Mouse (Mus musculus): ENCODE results near the gene Tnpo2. TPM values are rescaled to one million over a fixed set of nuclear protein-coding genes. Genes with fewer than 3 reads are reported as not detected.
"Not testable (repeated sequence)": the region's sequence is repeated elsewhere in the genome, so short reads cannot be mapped to it uniquely, and the experiment has no call there.

Tnpo2 gene
- polyA plus RNA-seq, 1 experiment from 2014 or later = 16.3 TPM

GRCm38 (mm10) chr8:85080532-85081215 lies 44.0 kb downstream of the Tnpo2 start, which contains the start of gene Wdr83os:
Gene Wdr83os, plus strand, starts transcription at chr8:85080740.
- Histone ChIP-seq H3K27me3 (ENCODE audit: control insufficient read depth, insufficient read depth, low read length) (no peaks in the 10 kb centered on the region), H3K4me3 (ENCODE audit: low read depth, low read length) (peak within 1 kb of the TSS; percentile 82), H3K9me3 (ENCODE audit: control insufficient read depth, low read length) (no peaks in the 10 kb centered on the region), H3K9ac (ENCODE audit: low read length) (peak within 1 kb of the TSS; percentile 83), H3K27ac (replicated peaks; ENCODE audit: low read depth, low read length) (no peak within 1 kb of the TSS; the same call in 1 of the 2 replicates), H3K4me1 (ENCODE audit: control insufficient read depth, insufficient read depth, low read length) (peaks cover 12% of the 10 kb centered on the region; the same call in 1 of the 2 replicates), H3K4me2 (ENCODE audit: low read depth, severe bottlenecking) (peak within 1 kb of the TSS; percentile 75), H3K36me3 (ENCODE audit: control insufficient read depth, insufficient read depth, low read length) (peaks cover 4% of the 10 kb centered on the region)
- ATAC-seq (ENCODE audit: insufficient number of reproducible peaks, low FRiP score, low TSS enrichment, low read depth) (peak; percentile 2; the same call in 1 of the 2 replicates), DNase-seq (ENCODE audit: low spot score) (peak; percentile 75)
- WGBS = under 1% methylated on average over 30 of the region's 30 CpGs

GRCm38 (mm10) chr8:85081216-85081555 lies 44.5 kb downstream of the Tnpo2 start, which contains the start of gene Wdr83:
Gene Wdr83, minus strand, starts transcription at chr8:85081306.
- DNase-seq (ENCODE audit: low spot score) (peak; percentile 70), ATAC-seq (ENCODE audit: insufficient number of reproducible peaks, low FRiP score, low TSS enrichment, low read depth) (peak; percentile 76)
- Histone ChIP-seq H3K9me3 (ENCODE audit: control insufficient read depth, low read length) (no peaks in the 10 kb centered on the region), H3K36me3 (ENCODE audit: control insufficient read depth, insufficient read depth, low read length) (peaks cover 3% of the 10 kb centered on the region), H3K4me3 (ENCODE audit: low read depth, low read length) (peak within 1 kb of the TSS; percentile 82), H3K27ac (replicated peaks; ENCODE audit: low read depth, low read length) (no peak within 1 kb of the TSS; the same call in 1 of the 2 replicates), H3K4me1 (ENCODE audit: control insufficient read depth, insufficient read depth, low read length) (peaks cover 12% of the 10 kb centered on the region; the same call in 1 of the 2 replicates), H3K4me2 (ENCODE audit: low read depth, severe bottlenecking) (peak within 1 kb of the TSS; percentile 75), H3K9ac (ENCODE audit: low read length) (peak within 1 kb of the TSS; percentile 83), H3K27me3 (ENCODE audit: control insufficient read depth, insufficient read depth, low read length) (no peaks in the 10 kb centered on the region)
- under 1% methylated on average over 9 of the region's 9 CpGs for WGBS

- not testable (repeated sequence) for H3K27me3 ChIP-seq (ENCODE audit: control insufficient read depth, insufficient read depth, low read length); H3K36me3 ChIP-seq (ENCODE audit: control insufficient read depth, insufficient read depth, low read length); DNase-seq (ENCODE audit: low spot score); H3K4me2 ChIP-seq (ENCODE audit: low read depth, severe bottlenecking); H3K9ac ChIP-seq (ENCODE audit: low read length); H3K27ac ChIP-seq (replicated peaks; ENCODE audit: low read depth, low read length); H3K4me3 ChIP-seq (ENCODE audit: low read depth, low read length); H3K9me3 ChIP-seq (ENCODE audit: control insufficient read depth, low read length); ATAC-seq (ENCODE audit: insufficient number of reproducible peaks, low FRiP score, low TSS enrichment, low read depth)
- peaks cover 12% of the 10 kb centered on the region; the same call in 1 of the 2 replicates for H3K4me1 ChIP-seq (ENCODE audit: control insufficient read depth, insufficient read depth, low read length)
- WGBS = 92% methylated on average over 4 of the region's 4 CpGs
These were observed 45.5 kb downstream of the Tnpo2 start for GRCm38 (mm10) chr8:85082169-85082568.

GRCm38 (mm10) chr8:85083108-85083813 lies 46.5 kb downstream of the Tnpo2 start, which contains the start of gene Man2b1:
Gene Man2b1, plus strand, starts transcription at chr8:85083270.
- H3K36me3 ChIP-seq (ENCODE audit: control insufficient read depth, insufficient read depth, low read length) = peaks cover 3% of the 10 kb centered on the region

GRCm38 (mm10) chr8:85084633-85085032 lies 47.9 kb downstream of the Tnpo2 start:
- H3K4me1 ChIP-seq (ENCODE audit: control insufficient read depth, insufficient read depth, low read length) = peaks cover 12% of the 10 kb centered on the region; the same call in 1 of the 2 replicates
- H3K27ac ChIP-seq (replicated peaks; ENCODE audit: low read depth, low read length) = no peak overlapping the region
- H3K9ac ChIP-seq (ENCODE audit: low read length) = no peak overlapping the region
- no peak overlapping the region for H3K4me3 ChIP-seq (ENCODE audit: low read depth, low read length)
- H3K4me2 ChIP-seq (ENCODE audit: low read depth, severe bottlenecking) = no peak overlapping the region
- no peak for ATAC-seq (ENCODE audit: insufficient number of reproducible peaks, low FRiP score, low TSS enrichment, low read depth)
- peaks cover 5% of the 10 kb centered on the region for H3K36me3 ChIP-seq (ENCODE audit: control insufficient read depth, insufficient read depth, low read length)
- no peaks in the 10 kb centered on the region for H3K27me3 ChIP-seq (ENCODE audit: control insufficient read depth, insufficient read depth, low read length)
- no peak for DNase-seq (ENCODE audit: low spot score)
- WGBS = 84% methylated on average over 8 of the region's 8 CpGs
- H3K9me3 ChIP-seq (ENCODE audit: control insufficient read depth, low read length) = no peaks in the 10 kb centered on the region

More at GRCm38 (mm10) chr8:85083108-85083813, 46.5 kb downstream of the Tnpo2 start, which contains the start of gene Man2b1:
- DNase-seq (ENCODE audit: low spot score) = peak; percentile 83
- Histone ChIP-seq H3K4me2 (ENCODE audit: low read depth, severe bottlenecking) (peak within 1 kb of the TSS; percentile 66), H3K4me1 (ENCODE audit: control insufficient read depth, insufficient read depth, low read length) (peaks cover 12% of the 10 kb centered on the region; the same call in 1 of the 2 replicates), H3K9ac (ENCODE audit: low read length) (peak within 1 kb of the TSS; percentile 72), H3K27me3 (ENCODE audit: control insufficient read depth, insufficient read depth, low read length) (no peaks in the 10 kb centered on the region), H3K9me3 (ENCODE audit: control insufficient read depth, low read length) (no peaks in the 10 kb centered on the region), H3K27ac (replicated peaks; ENCODE audit: low read depth, low read length) (no peak within 1 kb of the TSS), H3K4me3 (ENCODE audit: low read depth, low read length) (peak within 1 kb of the TSS; percentile 55)
- WGBS = under 1% methylated on average over 30 of the region's 30 CpGs
- peak; percentile 84 for ATAC-seq (ENCODE audit: insufficient number of reproducible peaks, low FRiP score, low TSS enrichment, low read depth)

- ATAC-seq (ENCODE audit: insufficient number of reproducible peaks, low FRiP score, low TSS enrichment, low read depth) (no peak), DNase-seq (ENCODE audit: low spot score) (no peak)
- no peaks in the 10 kb centered on the region for H3K27me3 ChIP-seq (ENCODE audit: control insufficient read depth, insufficient read depth, low read length)
- peaks cover 6% of the 10 kb centered on the region for H3K36me3 ChIP-seq (ENCODE audit: control insufficient read depth, insufficient read depth, low read length)
- H3K9me3 ChIP-seq (ENCODE audit: control insufficient read depth, low read length) = no peaks in the 10 kb centered on the region
- no peak overlapping the region for H3K4me3 ChIP-seq (ENCODE audit: low read depth, low read length)
- no peak overlapping the region for H3K27ac ChIP-seq (replicated peaks; ENCODE audit: low read depth, low read length)
- H3K4me1 ChIP-seq (ENCODE audit: control insufficient read depth, insufficient read depth, low read length) = peaks cover 9% of the 10 kb centered on the region; the same call in 1 of the 2 replicates
- 79% methylated on average over 3 of the region's 3 CpGs for WGBS
- no peak overlapping the region for H3K9ac ChIP-seq (ENCODE audit: low read length)
- H3K4me2 ChIP-seq (ENCODE audit: low read depth, severe bottlenecking) = no peak overlapping the region
These were observed 49.5 kb downstream of the Tnpo2 start for GRCm38 (mm10) chr8:85086238-85086637.

- Histone ChIP-seq H3K4me1 (ENCODE audit: control insufficient read depth, insufficient read depth, low read length) (peaks cover 2% of the 10 kb centered on the region; the same call in 1 of the 2 replicates), H3K9me3 (ENCODE audit: control insufficient read depth, low read length) (no peaks in the 10 kb centered on the region), H3K27ac (replicated peaks; ENCODE audit: low read depth, low read length) (no peak overlapping the region), H3K4me3 (ENCODE audit: low read depth, low read length) (no peak overlapping the region), H3K27me3 (ENCODE audit: control insufficient read depth, insufficient read depth, low read length) (no peaks in the 10 kb centered on the region), H3K36me3 (ENCODE audit: control insufficient read depth, insufficient read depth, low read length) (peaks cover 10% of the 10 kb centered on the region), H3K9ac (ENCODE audit: low read length) (no peak overlapping the region), H3K4me2 (ENCODE audit: low read depth, severe bottlenecking) (no peak overlapping the region)
- DNase-seq (ENCODE audit: low spot score) = no peak
- no peak for ATAC-seq (ENCODE audit: insufficient number of reproducible peaks, low FRiP score, low TSS enrichment, low read depth)
- WGBS = 85% methylated on average over 2 of the region's 2 CpGs
These were observed 52.1 kb downstream of the Tnpo2 start for GRCm38 (mm10) chr8:85088771-85089170.

GRCm38 (mm10) chr8:85090856-85091255 lies 54.1 kb downstream of the Tnpo2 start:
- ATAC-seq (ENCODE audit: insufficient number of reproducible peaks, low FRiP score, low TSS enrichment, low read depth) (no peak), DNase-seq (ENCODE audit: low spot score) (no peak)
- no peaks in the 10 kb centered on the region for H3K4me1 ChIP-seq (ENCODE audit: control insufficient read depth, insufficient read depth, low read length)
- no peak overlapping the region for H3K27ac ChIP-seq (replicated peaks; ENCODE audit: low read depth, low read length)
- H3K4me2 ChIP-seq (ENCODE audit: low read depth, severe bottlenecking) = no peak overlapping the region
- H3K27me3 ChIP-seq (ENCODE audit: control insufficient read depth, insufficient read depth, low read length) = no peaks in the 10 kb centered on the region
- H3K4me3 ChIP-seq (ENCODE audit: low read depth, low read length) = no peak overlapping the region
- 91% methylated on average over 11 of the region's 11 CpGs for WGBS
- peaks cover 7% of the 10 kb centered on the region for H3K36me3 ChIP-seq (ENCODE audit: control insufficient read depth, insufficient read depth, low read length)
- no peak overlapping the region for H3K9ac ChIP-seq (ENCODE audit: low read length)
- H3K9me3 ChIP-seq (ENCODE audit: control insufficient read depth, low read length) = no peaks in the 10 kb centered on the region

All from limb, embryonic 11.5 days (tissue).